Mouse (Mus musculus): ENCODE data around the gene Srsf3.
A peak's percentile ranks its signal among the peaks of the same experiment; 100 is the strongest.
"Not testable (repeated sequence)": the region's sequence is repeated elsewhere in the genome, so short reads cannot be mapped to it uniquely, and the experiment has no call there.

Gene Srsf3

GRCm38 (mm10) chr17:29062119-29063035 lies 29.9 kb downstream of the Srsf3 start:
- DNase-seq (ENCODE audit: low read depth in 1 of 2, low spot score in 2 of 2), result no peak

- DNase-seq (ENCODE audit: low read depth in 1 of 2, low spot score in 2 of 2), result no peak
Measured at GRCm38 (mm10) chr17:29063121-29063987, 30.9 kb downstream of the Srsf3 start.

- DNase-seq (ENCODE audit: low read depth in 1 of 2, low spot score in 2 of 2), result no peak
Measured at GRCm38 (mm10) chr17:29063988-29064285, 31.5 kb downstream of the Srsf3 start.

GRCm38 (mm10) chr17:29065245-29065940 lies 33.0 kb downstream of the Srsf3 start:
- DNase-seq (ENCODE audit: low read depth in 1 of 2, low spot score in 2 of 2), result no peak

GRCm38 (mm10) chr17:29065971-29066370 lies 33.5 kb downstream of the Srsf3 start:
- no peak for DNase-seq (ENCODE audit: low read depth in 1 of 2, low spot score in 2 of 2)

- DNase-seq (ENCODE audit: low read depth in 1 of 2, low spot score in 2 of 2), result not testable (repeated sequence)
Measured at GRCm38 (mm10) chr17:29067416-29067815, 35.0 kb downstream of the Srsf3 start.

- DNase-seq (ENCODE audit: low read depth in 1 of 2, low spot score in 2 of 2), result no peak
Measured at GRCm38 (mm10) chr17:29067847-29068246, 35.4 kb downstream of the Srsf3 start.

- DNase-seq (ENCODE audit: low read depth in 1 of 2, low spot score in 2 of 2), result no peak
Measured at GRCm38 (mm10) chr17:29069063-29069462, 36.6 kb downstream of the Srsf3 start.

GRCm38 (mm10) chr17:29071820-29072219 lies 39.4 kb downstream of the Srsf3 start:
- no peak for DNase-seq (ENCODE audit: low read depth in 1 of 2, low spot score in 2 of 2)

- no peak for DNase-seq (ENCODE audit: low read depth in 1 of 2, low spot score in 2 of 2)
Measured at GRCm38 (mm10) chr17:29072701-29073307, 40.4 kb downstream of the Srsf3 start.

- no peak for DNase-seq (ENCODE audit: low read depth in 1 of 2, low spot score in 2 of 2)
Measured at GRCm38 (mm10) chr17:29073313-29073712, 40.9 kb downstream of the Srsf3 start.

GRCm38 (mm10) chr17:29074085-29074484 lies 41.7 kb downstream of the Srsf3 start:
- DNase-seq (ENCODE audit: low read depth in 1 of 2, low spot score in 2 of 2), result no peak

GRCm38 (mm10) chr17:29076235-29076634 lies 43.8 kb downstream of the Srsf3 start:
- no peak for DNase-seq (ENCODE audit: low read depth in 1 of 2, low spot score in 2 of 2)

- DNase-seq (ENCODE audit: low read depth in 1 of 2, low spot score in 2 of 2), result no peak
Measured at GRCm38 (mm10) chr17:29077786-29078509, 45.5 kb downstream of the Srsf3 start.

GRCm38 (mm10) chr17:29078519-29079383 lies 46.3 kb downstream of the Srsf3 start:
- DNase-seq (ENCODE audit: low read depth in 1 of 2, low spot score in 2 of 2), result peak; percentile 41 to 60

GRCm38 (mm10) chr17:29080758-29081617 lies 48.6 kb downstream of the Srsf3 start:
- DNase-seq (ENCODE audit: low read depth in 1 of 2, low spot score in 2 of 2), result no peak

GRCm38 (mm10) chr17:29081618-29082381 lies 49.4 kb downstream of the Srsf3 start:
- DNase-seq (ENCODE audit: low read depth in 1 of 2, low spot score in 2 of 2), result peak in 1 of 2 experiments; percentile 29

GRCm38 (mm10) chr17:29083586-29083985 lies 51.2 kb downstream of the Srsf3 start:
- no peak for DNase-seq (ENCODE audit: low read depth in 1 of 2, low spot score in 2 of 2)
